Mouse (Mus musculus): ENCODE data around the gene Ralb. TPM values are rescaled to one million over a fixed set of nuclear protein-coding genes. Genes with fewer than 3 reads are reported as not detected.

Ralb gene
- polyA plus RNA-seq, 1 experiment from 2014 or later, result 62.1 TPM

- no peak overlapping the region for H3K27ac ChIP-seq
- no peaks in the 10 kb centered on the region for H3K27me3 ChIP-seq (replicated peaks)
- no peak for ATAC-seq (replicated peaks)
- H3K4me1 ChIP-seq, result peaks cover 16% of the 10 kb centered on the region
- H3K4me3 ChIP-seq, result no peak overlapping the region
- no peak overlapping the region for H3K4me2 ChIP-seq
- H3K9me3 ChIP-seq, result no peaks in the 10 kb centered on the region
- H3K9ac ChIP-seq, result no peak overlapping the region
- 89% methylated on average over 7 of the region's 7 CpGs for WGBS
- H3K36me3 ChIP-seq (replicated peaks), result no peaks in the 10 kb centered on the region
These were observed 17.1 kb upstream of the Ralb start for GRCm38 (mm10) chr1:119521681-119522080.

- ATAC-seq (replicated peaks), result no peak
- Histone ChIP-seq H3K4me2 (no peak overlapping the region), H3K4me1 (peaks cover 11% of the 10 kb centered on the region), H3K27me3 (replicated peaks) (no peaks in the 10 kb centered on the region), H3K4me3 (no peak overlapping the region), H3K9ac (no peak overlapping the region), H3K9me3 (no peaks in the 10 kb centered on the region), H3K27ac (no peak overlapping the region), H3K36me3 (replicated peaks) (no peaks in the 10 kb centered on the region)
- WGBS, result 52% methylated on average over 2 of the region's 2 CpGs
These were observed 16.4 kb upstream of the Ralb start for GRCm38 (mm10) chr1:119521029-119521428.

GRCm38 (mm10) chr1:119519286-119519685, 14.7 kb upstream of the Ralb start:
- H3K27me3 ChIP-seq (replicated peaks), result no peaks in the 10 kb centered on the region
- H3K36me3 ChIP-seq (replicated peaks), result no peaks in the 10 kb centered on the region
- ATAC-seq (replicated peaks), result no peak
- no peak overlapping the region for H3K4me2 ChIP-seq
- no peaks in the 10 kb centered on the region for H3K9me3 ChIP-seq
- 72% methylated on average over 6 of the region's 6 CpGs for WGBS
- no peak overlapping the region for H3K4me3 ChIP-seq
- H3K4me1 ChIP-seq, result no peaks in the 10 kb centered on the region
- H3K9ac ChIP-seq, result no peak overlapping the region
- no peak overlapping the region for H3K27ac ChIP-seq

- Histone ChIP-seq H3K27me3 (replicated peaks) (no peaks in the 10 kb centered on the region), H3K4me3 (no peak overlapping the region), H3K9me3 (no peaks in the 10 kb centered on the region), H3K9ac (no peak overlapping the region), H3K27ac (no peak overlapping the region), H3K4me2 (no peak overlapping the region), H3K36me3 (replicated peaks) (no peaks in the 10 kb centered on the region), H3K4me1 (no peaks in the 10 kb centered on the region)
- ATAC-seq (replicated peaks), result no peak
These were observed 14.2 kb upstream of the Ralb start for GRCm38 (mm10) chr1:119518786-119519185.

- H3K27me3 ChIP-seq (replicated peaks), result no peaks in the 10 kb centered on the region
- ATAC-seq (replicated peaks), result no peak
- no peaks in the 10 kb centered on the region for H3K9me3 ChIP-seq
- no peak overlapping the region for H3K9ac ChIP-seq
- H3K4me2 ChIP-seq, result no peak overlapping the region
- no peaks in the 10 kb centered on the region for H3K4me1 ChIP-seq
- 76% methylated on average over 7 of the region's 7 CpGs for WGBS
- H3K4me3 ChIP-seq, result no peak overlapping the region
- H3K27ac ChIP-seq, result no peak overlapping the region
- no peaks in the 10 kb centered on the region for H3K36me3 ChIP-seq (replicated peaks)
These were observed 13.5 kb upstream of the Ralb start for GRCm38 (mm10) chr1:119518060-119518459.

GRCm38 (mm10) chr1:119510857-119511256, 6.3 kb upstream of the Ralb start:
- Histone ChIP-seq H3K27me3 (replicated peaks) (no peaks in the 10 kb centered on the region), H3K9ac (no peak overlapping the region), H3K9me3 (no peaks in the 10 kb centered on the region), H3K4me2 (no peak overlapping the region), H3K4me1 (no peaks in the 10 kb centered on the region), H3K4me3 (no peak overlapping the region), H3K36me3 (replicated peaks) (no peaks in the 10 kb centered on the region), H3K27ac (no peak overlapping the region)
- no peak for ATAC-seq (replicated peaks)
- WGBS, result 77% methylated on average over 8 of the region's 8 CpGs

GRCm38 (mm10) chr1:119510409-119510808, 5.8 kb upstream of the Ralb start:
- Histone ChIP-seq H3K9me3 (no peaks in the 10 kb centered on the region), H3K9ac (no peak overlapping the region), H3K4me1 (peaks cover 3% of the 10 kb centered on the region; the same call in 1 of the 2 replicates), H3K4me2 (no peak overlapping the region), H3K27ac (no peak overlapping the region), H3K27me3 (replicated peaks) (no peaks in the 10 kb centered on the region), H3K36me3 (replicated peaks) (no peaks in the 10 kb centered on the region), H3K4me3 (no peak overlapping the region)
- 75% methylated on average over 9 of the region's 9 CpGs for WGBS
- no peak for ATAC-seq (replicated peaks)

GRCm38 (mm10) chr1:119509474-119509873, 4.9 kb upstream of the Ralb start:
- H3K4me2 ChIP-seq, result no peak overlapping the region
- no peak for ATAC-seq (replicated peaks)
- 87% methylated on average over 7 of the region's 7 CpGs for WGBS
- H3K27ac ChIP-seq, result no peak overlapping the region
- H3K4me3 ChIP-seq, result no peak overlapping the region
- peaks cover 9% of the 10 kb centered on the region for H3K4me1 ChIP-seq
- H3K9me3 ChIP-seq, result no peaks in the 10 kb centered on the region
- H3K36me3 ChIP-seq (replicated peaks), result no peaks in the 10 kb centered on the region
- no peak overlapping the region for H3K9ac ChIP-seq
- no peaks in the 10 kb centered on the region for H3K27me3 ChIP-seq (replicated peaks)

- Histone ChIP-seq H3K4me1 (peaks cover 12% of the 10 kb centered on the region), H3K4me2 (no peak overlapping the region), H3K36me3 (replicated peaks) (no peaks in the 10 kb centered on the region), H3K27me3 (replicated peaks) (no peaks in the 10 kb centered on the region), H3K4me3 (no peak overlapping the region), H3K27ac (no peak overlapping the region), H3K9ac (no peak overlapping the region), H3K9me3 (no peaks in the 10 kb centered on the region)
- WGBS, result 40% methylated on average over 4 of the region's 4 CpGs
- ATAC-seq (replicated peaks), result no peak
These were observed 4.0 kb upstream of the Ralb start for GRCm38 (mm10) chr1:119508548-119508947.

GRCm38 (mm10) chr1:119505951-119506350, 1.4 kb upstream of the Ralb start:
- Histone ChIP-seq H3K27me3 (replicated peaks) (no peaks in the 10 kb centered on the region), H3K4me2 (no peak overlapping the region), H3K4me1 (peaks cover 19% of the 10 kb centered on the region), H3K4me3 (no peak overlapping the region), H3K9ac (no peak overlapping the region), H3K27ac (no peak overlapping the region), H3K36me3 (replicated peaks) (no peaks in the 10 kb centered on the region), H3K9me3 (no peaks in the 10 kb centered on the region)
- ATAC-seq (replicated peaks), result no peak
- 96% methylated on average over 3 of the region's 3 CpGs for WGBS

- no peaks in the 10 kb centered on the region for H3K9me3 ChIP-seq
- H3K27ac ChIP-seq, result no peak overlapping the region
- WGBS, result 21% methylated on average over 5 of the region's 5 CpGs
- peaks cover 19% of the 10 kb centered on the region for H3K4me1 ChIP-seq
- H3K9ac ChIP-seq, result peak overlapping the region; percentile 69; the same call in 1 of the 2 replicates
- no peaks in the 10 kb centered on the region for H3K36me3 ChIP-seq (replicated peaks)
- H3K27me3 ChIP-seq (replicated peaks), result no peaks in the 10 kb centered on the region
- ATAC-seq (replicated peaks), result no peak
- peak overlapping the region; percentile 84 for H3K4me2 ChIP-seq
- H3K4me3 ChIP-seq, result peak overlapping the region; percentile 80
These were observed 786 bp downstream of the Ralb start for GRCm38 (mm10) chr1:119503808-119504207.

- ATAC-seq (replicated peaks), result no peak
- Histone ChIP-seq H3K27me3 (replicated peaks) (no peaks in the 10 kb centered on the region), H3K27ac (no peak overlapping the region), H3K36me3 (replicated peaks) (no peaks in the 10 kb centered on the region), H3K4me2 (peak overlapping the region; percentile 84), H3K4me3 (peak overlapping the region; percentile 80), H3K4me1 (peaks cover 19% of the 10 kb centered on the region), H3K9me3 (no peaks in the 10 kb centered on the region), H3K9ac (no peak overlapping the region)
- 78% methylated on average over 3 of the region's 3 CpGs for WGBS
These were observed 1.4 kb downstream of the Ralb start for GRCm38 (mm10) chr1:119503181-119503580.

- Histone ChIP-seq H3K36me3 (replicated peaks) (no peaks in the 10 kb centered on the region), H3K27ac (no peak overlapping the region), H3K9ac (no peak overlapping the region), H3K4me3 (0 out of 2 replicates have a peak overlapping the region, but pooled peaks have one; percentile 80), H3K4me1 (peaks cover 19% of the 10 kb centered on the region), H3K4me2 (peak overlapping the region; percentile 84), H3K9me3 (no peaks in the 10 kb centered on the region), H3K27me3 (replicated peaks) (no peaks in the 10 kb centered on the region)
- 93% methylated on average over 10 of the region's 11 CpGs for WGBS
- ATAC-seq (replicated peaks), result no peak
These were observed 1.9 kb downstream of the Ralb start for GRCm38 (mm10) chr1:119502729-119503128.
